Mouse (Mus musculus): Measurements from ENCODE around the gene Pde3a.

GRCm38 (mm10) chr6:141208283-141208872, 40.7 kb upstream of the Pde3a start:
- no peak for TF ChIP-seq POLR2A (IDR thresholded peaks at IDR 0.05; ENCODE audit: insufficient read depth, low read depth, low read length)
- no peak for TF ChIP-seq CTCF (IDR thresholded peaks at IDR 0.05)
- no peak for TF ChIP-seq EP300 (IDR thresholded peaks at IDR 0.05; ENCODE audit: insufficient read depth, low read depth, low read length)
